Mouse (Mus musculus): ENCODE data around the gene Abo.
"Not testable (repeated sequence)": the region's sequence is repeated elsewhere in the genome, so short reads cannot be mapped to it uniquely, and the experiment has no call there.

- not testable (repeated sequence) for TF ChIP-seq POLR2A (IDR thresholded peaks at IDR 0.05; ENCODE audit: insufficient read length, low read depth); MYOD1 (IDR thresholded peaks at IDR 0.05; ENCODE audit: control insufficient read depth in 1 of 3, insufficient read length in 2 of 3, low read depth in 2 of 3); SRF (IDR thresholded peaks at IDR 0.05; ENCODE audit: control insufficient read depth, insufficient read length, low read depth); MAX (IDR thresholded peaks at IDR 0.05; ENCODE audit: low read depth); CEBPB (IDR thresholded peaks at IDR 0.05; ENCODE audit: insufficient read depth, poor library complexity, severe bottlenecking); USF1 (IDR thresholded peaks at IDR 0.05; ENCODE audit: low read depth); E2F4 (IDR thresholded peaks at IDR 0.05; ENCODE audit: insufficient read depth)
Measured at GRCm38 (mm10) chr2:26886170-26886569, 21.4 kb upstream of the Abo start.
